Mouse (Mus musculus) liver, postnatal 0 days (tissue): ENCODE results near the gene Gabarap.

ENCODE experiments used
- CTCF ChIP-seq: sonication (generic); IDR thresholded peaks from 2 replicates; pipeline ENCODE4 v1.5.1; 2016; ENCODE audit warnings: antibody characterized with exemption, low read depth
- EP300 ChIP-seq: IDR thresholded peaks from 2 replicates; pipeline ENCODE4 v1.6.1; 2016; ENCODE audit warnings: antibody characterized with exemption, low read depth, mild to moderate bottlenecking

- TF ChIP-seq CTCF = no peak
- no peak for TF ChIP-seq EP300
These were observed 7.6 kb upstream of the Gabarap start for GRCm38 (mm10) chr11:69983377-69983776.
